Mouse (Mus musculus) stomach, postnatal 0 days (tissue): ENCODE measurements at regions not wholly inside any gene's neighbourhood (a gene's known extent, or its start where the extent isn't known, plus 50 kb on each side); places are given as distances from the start of the nearest gene placed in this dataset.

Experiments
- CTCF ChIP-seq: IDR thresholded peaks from 2 replicates; pipeline ENCODE4 v1.5.1; 2016; ENCODE audit warnings: antibody characterized with exemption, low read depth, mild to moderate bottlenecking, moderate library complexity
- EP300 ChIP-seq: optimal IDR thresholded peaks from 2 replicates; pipeline ENCODE3; 2016; ENCODE audit warnings: antibody characterized with exemption

DNA sequence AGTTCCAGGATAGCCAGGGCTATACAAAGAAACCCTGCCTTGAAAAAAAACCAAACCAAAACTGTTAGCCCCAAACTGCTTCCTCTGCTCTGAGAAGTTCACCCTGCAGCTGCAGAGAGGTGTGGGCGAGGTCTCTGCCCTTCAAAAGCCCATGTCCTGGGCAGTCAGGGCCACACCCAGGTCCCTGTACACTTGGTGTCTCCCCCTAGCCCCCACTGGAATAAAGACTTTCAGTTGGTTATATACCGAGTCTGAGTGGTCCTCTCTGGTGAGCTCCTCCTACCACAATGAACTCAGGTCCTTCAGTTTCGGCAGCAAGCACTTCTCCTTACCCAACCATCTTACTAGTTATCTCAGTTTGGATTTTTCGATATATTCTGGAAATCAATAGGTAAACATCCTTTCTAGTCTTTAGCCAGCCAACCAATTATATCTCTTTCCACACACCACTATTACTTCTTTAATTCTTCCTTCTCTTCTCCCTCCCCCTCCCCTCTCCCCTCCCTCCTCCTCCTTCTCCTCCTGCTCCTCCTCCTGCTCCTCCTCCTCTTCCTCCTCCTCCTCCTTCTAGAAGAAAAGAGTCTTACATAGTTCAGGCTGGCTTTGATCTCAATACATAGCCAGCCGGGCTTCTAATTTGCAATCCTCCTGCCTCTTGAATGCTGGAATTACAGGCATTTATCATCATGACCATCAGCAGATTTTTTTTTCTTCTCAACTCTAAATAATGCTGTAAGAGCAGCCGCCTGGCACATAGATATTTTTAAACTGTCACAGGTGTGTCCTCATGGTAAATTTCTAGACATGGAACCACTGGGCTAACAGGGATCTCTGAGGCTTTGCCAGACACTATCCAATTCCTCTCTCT, 103.9 kb upstream of the Max start:
- no peak for TF ChIP-seq EP300
- no peak for TF ChIP-seq CTCF
